Mouse (Mus musculus): ENCODE measurements at regions not wholly inside any gene's neighbourhood (a gene's known extent, or its start where the extent isn't known, plus 50 kb on each side); places are given as distances from the start of the nearest gene placed in this dataset.
"Not testable (repeated sequence)": the region's sequence is repeated elsewhere in the genome, so short reads cannot be mapped to it uniquely, and the experiment has no call there.

GRCm38 (mm10) chr11:23079936-23080794, 72.8 kb downstream of the Fam161a start:
- H3K9me3 ChIP-seq (ENCODE audit: control insufficient read depth, low read length), result no peaks in the 10 kb centered on the region
- no peaks in the 10 kb centered on the region for H3K4me1 ChIP-seq (ENCODE audit: control insufficient read depth, insufficient read depth, low read length)
- no peak for ATAC-seq (ENCODE audit: insufficient number of reproducible peaks, low FRiP score, low TSS enrichment, low read depth)
- H3K4me2 ChIP-seq (ENCODE audit: low read depth, severe bottlenecking), result no peak overlapping the region
- WGBS, result 88% methylated on average over 3 of the region's 3 CpGs
- H3K27me3 ChIP-seq (ENCODE audit: control insufficient read depth, insufficient read depth, low read length), result no peaks in the 10 kb centered on the region
- no peak overlapping the region for H3K4me3 ChIP-seq (ENCODE audit: low read depth, low read length)
- no peak overlapping the region for H3K9ac ChIP-seq (ENCODE audit: low read length)
- H3K27ac ChIP-seq (replicated peaks; ENCODE audit: low read depth, low read length), result no peak overlapping the region
- no peak for DNase-seq (ENCODE audit: low spot score)
- H3K36me3 ChIP-seq (ENCODE audit: control insufficient read depth, insufficient read depth, low read length), result no peaks in the 10 kb centered on the region

- Histone ChIP-seq H3K4me2 (ENCODE audit: low read depth, severe bottlenecking) (no peak overlapping the region), H3K4me1 (ENCODE audit: control insufficient read depth, insufficient read depth, low read length) (no peaks in the 10 kb centered on the region), H3K27ac (replicated peaks; ENCODE audit: low read depth, low read length) (no peak overlapping the region), H3K27me3 (ENCODE audit: control insufficient read depth, insufficient read depth, low read length) (no peaks in the 10 kb centered on the region), H3K9me3 (ENCODE audit: control insufficient read depth, low read length) (no peaks in the 10 kb centered on the region), H3K4me3 (ENCODE audit: low read depth, low read length) (no peak overlapping the region), H3K9ac (ENCODE audit: low read length) (no peak overlapping the region), H3K36me3 (ENCODE audit: control insufficient read depth, insufficient read depth, low read length) (no peaks in the 10 kb centered on the region)
- ATAC-seq (ENCODE audit: insufficient number of reproducible peaks, low FRiP score, low TSS enrichment, low read depth) (no peak), DNase-seq (ENCODE audit: low spot score) (no peak)
- WGBS, result 72% methylated on average over 4 of the region's 4 CpGs
Measured at GRCm38 (mm10) chr11:23081616-23082015, 74.3 kb downstream of the Fam161a start.

- H3K4me3 ChIP-seq (ENCODE audit: low read depth, low read length); H3K4me2 ChIP-seq (ENCODE audit: low read depth, severe bottlenecking); ATAC-seq (ENCODE audit: insufficient number of reproducible peaks, low FRiP score, low TSS enrichment, low read depth); H3K4me1 ChIP-seq (ENCODE audit: control insufficient read depth, insufficient read depth, low read length); H3K27ac ChIP-seq (replicated peaks; ENCODE audit: low read depth, low read length); H3K9me3 ChIP-seq (ENCODE audit: control insufficient read depth, low read length); DNase-seq (ENCODE audit: low spot score); H3K36me3 ChIP-seq (ENCODE audit: control insufficient read depth, insufficient read depth, low read length); H3K27me3 ChIP-seq (ENCODE audit: control insufficient read depth, insufficient read depth, low read length); H3K9ac ChIP-seq (ENCODE audit: low read length): not testable (repeated sequence)
- 81% methylated on average over 2 of the region's 2 CpGs for whole genome bisulfite sequencing
Measured at GRCm38 (mm10) chr11:23083811-23084210, 76.5 kb downstream of the Fam161a start.

GRCm38 (mm10) chr11:23095287-23095686, 88.0 kb downstream of the Fam161a start:
- no peaks in the 10 kb centered on the region for H3K36me3 ChIP-seq (ENCODE audit: control insufficient read depth, insufficient read depth, low read length)
- H3K9ac ChIP-seq (ENCODE audit: low read length), result no peak overlapping the region
- no peak overlapping the region for H3K4me3 ChIP-seq (ENCODE audit: low read depth, low read length)
- no peak overlapping the region for H3K27ac ChIP-seq (replicated peaks; ENCODE audit: low read depth, low read length)
- 62% methylated on average over 5 of the region's 5 CpGs for WGBS
- no peaks in the 10 kb centered on the region for H3K9me3 ChIP-seq (ENCODE audit: control insufficient read depth, low read length)
- ATAC-seq (ENCODE audit: insufficient number of reproducible peaks, low FRiP score, low TSS enrichment, low read depth) (no peak), DNase-seq (ENCODE audit: low spot score) (no peak)
- no peak overlapping the region for H3K4me2 ChIP-seq (ENCODE audit: low read depth, severe bottlenecking)
- H3K4me1 ChIP-seq (ENCODE audit: control insufficient read depth, insufficient read depth, low read length), result no peaks in the 10 kb centered on the region
- H3K27me3 ChIP-seq (ENCODE audit: control insufficient read depth, insufficient read depth, low read length), result no peaks in the 10 kb centered on the region

GRCm38 (mm10) chr11:23095723-23096122, 88.4 kb downstream of the Fam161a start:
- DNase-seq (ENCODE audit: low spot score); H3K9ac ChIP-seq (ENCODE audit: low read length); H3K9me3 ChIP-seq (ENCODE audit: control insufficient read depth, low read length); H3K36me3 ChIP-seq (ENCODE audit: control insufficient read depth, insufficient read depth, low read length); H3K27me3 ChIP-seq (ENCODE audit: control insufficient read depth, insufficient read depth, low read length); H3K4me3 ChIP-seq (ENCODE audit: low read depth, low read length); H3K4me1 ChIP-seq (ENCODE audit: control insufficient read depth, insufficient read depth, low read length); ATAC-seq (ENCODE audit: insufficient number of reproducible peaks, low FRiP score, low TSS enrichment, low read depth); H3K4me2 ChIP-seq (ENCODE audit: low read depth, severe bottlenecking); H3K27ac ChIP-seq (replicated peaks; ENCODE audit: low read depth, low read length): not testable (repeated sequence)
- WGBS, result 79% methylated on average over 1 of the region's 1 CpGs

- Histone ChIP-seq H3K36me3 (ENCODE audit: control insufficient read depth, insufficient read depth, low read length) (no peaks in the 10 kb centered on the region), H3K27ac (replicated peaks; ENCODE audit: low read depth, low read length) (no peak overlapping the region), H3K27me3 (ENCODE audit: control insufficient read depth, insufficient read depth, low read length) (no peaks in the 10 kb centered on the region), H3K4me2 (ENCODE audit: low read depth, severe bottlenecking) (no peak overlapping the region), H3K4me1 (ENCODE audit: control insufficient read depth, insufficient read depth, low read length) (no peaks in the 10 kb centered on the region), H3K9ac (ENCODE audit: low read length) (no peak overlapping the region), H3K4me3 (ENCODE audit: low read depth, low read length) (no peak overlapping the region), H3K9me3 (ENCODE audit: control insufficient read depth, low read length) (no peaks in the 10 kb centered on the region)
- DNase-seq (ENCODE audit: low spot score) (no peak), ATAC-seq (ENCODE audit: insufficient number of reproducible peaks, low FRiP score, low TSS enrichment, low read depth) (no peak)
- 74% methylated on average over 2 of the region's 2 CpGs for WGBS
Measured at GRCm38 (mm10) chr11:23096451-23097222, 89.3 kb downstream of the Fam161a start.

GRCm38 (mm10) chr11:23097223-23097490, 89.8 kb downstream of the Fam161a start:
- Histone ChIP-seq H3K36me3 (ENCODE audit: control insufficient read depth, insufficient read depth, low read length) (no peaks in the 10 kb centered on the region), H3K4me2 (ENCODE audit: low read depth, severe bottlenecking) (no peak overlapping the region), H3K9me3 (ENCODE audit: control insufficient read depth, low read length) (no peaks in the 10 kb centered on the region), H3K4me3 (ENCODE audit: low read depth, low read length) (no peak overlapping the region), H3K4me1 (ENCODE audit: control insufficient read depth, insufficient read depth, low read length) (no peaks in the 10 kb centered on the region), H3K27me3 (ENCODE audit: control insufficient read depth, insufficient read depth, low read length) (no peaks in the 10 kb centered on the region), H3K27ac (replicated peaks; ENCODE audit: low read depth, low read length) (no peak overlapping the region), H3K9ac (ENCODE audit: low read length) (no peak overlapping the region)
- DNase-seq (ENCODE audit: low spot score) (no peak), ATAC-seq (ENCODE audit: insufficient number of reproducible peaks, low FRiP score, low TSS enrichment, low read depth) (no peak)
- WGBS, result 79% methylated on average over 2 of the region's 2 CpGs

GRCm38 (mm10) chr11:23114636-23115035, 107.3 kb downstream of the Fam161a start:
- no peak for ATAC-seq (ENCODE audit: insufficient number of reproducible peaks, low FRiP score, low TSS enrichment, low read depth)
- Histone ChIP-seq H3K9ac (ENCODE audit: low read length) (no peak overlapping the region), H3K4me2 (ENCODE audit: low read depth, severe bottlenecking) (no peak overlapping the region), H3K9me3 (ENCODE audit: control insufficient read depth, low read length) (no peaks in the 10 kb centered on the region; the same call in 1 of the 2 replicates), H3K4me3 (ENCODE audit: low read depth, low read length) (no peak overlapping the region), H3K27me3 (ENCODE audit: control insufficient read depth, insufficient read depth, low read length) (no peaks in the 10 kb centered on the region), H3K4me1 (ENCODE audit: control insufficient read depth, insufficient read depth, low read length) (no peaks in the 10 kb centered on the region), H3K27ac (replicated peaks; ENCODE audit: low read depth, low read length) (no peak overlapping the region), H3K36me3 (ENCODE audit: control insufficient read depth, insufficient read depth, low read length) (no peaks in the 10 kb centered on the region)
- WGBS, result 80% methylated on average over 9 of the region's 9 CpGs
- DNase-seq (ENCODE audit: low spot score), result no peak
